Mouse (Mus musculus): ENCODE data around the gene Fgb. TPM values are rescaled to one million over a fixed set of nuclear protein-coding genes. Genes with fewer than 3 reads are reported as not detected.
A peak's percentile ranks its signal among the peaks of the same experiment; 100 is the strongest.

The Fgb gene
- polyA plus RNA-seq, 1 experiment from 2014 or later = 0.08 TPM

DNA sequence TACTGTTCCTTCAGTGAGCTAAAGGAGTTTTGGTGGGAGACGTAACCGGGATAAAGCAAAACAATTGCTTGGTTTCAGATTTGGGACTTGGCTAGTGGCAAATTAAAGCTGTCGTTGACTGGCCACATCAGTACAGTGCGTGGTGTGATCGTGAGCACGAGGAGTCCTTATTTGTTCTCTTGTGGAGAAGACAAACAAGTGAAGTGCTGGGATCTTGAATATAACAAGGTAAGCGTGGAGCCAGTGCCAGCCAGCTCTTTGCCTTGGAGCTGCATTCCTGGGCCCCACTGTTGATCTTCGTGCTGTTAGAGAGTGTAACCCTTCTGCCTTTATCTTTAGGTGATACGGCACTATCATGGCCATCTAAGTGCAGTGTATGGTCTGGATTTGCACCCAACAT is 18.3 kb upstream of the Fgb start:
- ATAC-seq (ENCODE audit: insufficient number of reproducible peaks, insufficient read depth, low FRiP score, low read depth) = no peak
- no peaks in the 10 kb centered on the region for H3K27me3 ChIP-seq (ENCODE audit: control insufficient read depth, insufficient read depth, low read length)
- no peaks in the 10 kb centered on the region for H3K4me1 ChIP-seq (ENCODE audit: control insufficient read depth in 2 of 2, insufficient read depth in 2 of 2, low read length in 2 of 2)
- no peak overlapping the region for H3K27ac ChIP-seq (replicated peaks in 1 of 2; ENCODE audit: control insufficient read depth in 1 of 2, insufficient read depth in 1 of 2, low read depth in 2 of 2, low read length in 2 of 2)
- 91% methylated on average over 9 of the region's 9 CpGs for WGBS
- peaks cover 95% of the 10 kb centered on the region for H3K36me3 ChIP-seq (ENCODE audit: control insufficient read depth, insufficient read depth, low read length)
- H3K9me3 ChIP-seq (ENCODE audit: control insufficient read depth, low read length) = no peaks in the 10 kb centered on the region
- H3K4me3 ChIP-seq (ENCODE audit: control insufficient read depth in 1 of 2, insufficient read depth in 1 of 2, low read depth in 1 of 2, low read length in 2 of 2) = no peak overlapping the region
- no peak overlapping the region for H3K4me2 ChIP-seq (ENCODE audit: low read length)
- no peak overlapping the region for H3K9ac ChIP-seq (ENCODE audit: low read length)

DNA sequence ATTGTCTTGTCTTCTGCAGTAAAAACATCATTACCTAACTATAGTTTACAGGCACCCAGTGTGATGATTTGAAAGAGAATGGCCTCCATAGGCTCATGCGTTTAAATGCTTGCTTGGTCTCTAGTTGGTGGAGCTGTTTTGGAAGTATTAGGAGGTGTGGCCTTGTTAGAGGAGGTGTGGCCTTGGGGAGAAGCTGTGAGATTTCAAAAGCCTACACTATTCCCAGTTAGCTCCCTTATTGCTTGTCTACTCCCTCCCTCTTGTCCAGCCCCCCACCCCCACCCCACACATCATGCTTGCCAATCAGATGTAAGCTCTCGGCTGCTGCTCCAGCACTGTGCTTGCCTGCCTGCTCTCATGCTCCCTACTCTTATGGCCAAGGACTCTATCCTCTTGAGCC is 7.4 kb upstream of the Fgb start:
- H3K27me3 ChIP-seq (ENCODE audit: control insufficient read depth, insufficient read depth, low read length) = no peaks in the 10 kb centered on the region
- H3K4me1 ChIP-seq (ENCODE audit: control insufficient read depth in 2 of 2, insufficient read depth in 2 of 2, low read length in 2 of 2) = peaks cover 3 to 9% of the 10 kb centered on the region in 2 experiments; a peak in 3 of 4 replicates
- no peak for ATAC-seq (ENCODE audit: insufficient number of reproducible peaks, insufficient read depth, low FRiP score, low read depth)
- peaks cover 50% of the 10 kb centered on the region for H3K36me3 ChIP-seq (ENCODE audit: control insufficient read depth, insufficient read depth, low read length)
- no peak overlapping the region for H3K27ac ChIP-seq (replicated peaks in 1 of 2; ENCODE audit: control insufficient read depth in 1 of 2, insufficient read depth in 1 of 2, low read depth in 2 of 2, low read length in 2 of 2)
- no peak overlapping the region for H3K4me2 ChIP-seq (ENCODE audit: low read length)
- H3K9me3 ChIP-seq (ENCODE audit: control insufficient read depth, low read length) = no peaks in the 10 kb centered on the region
- no peak overlapping the region for H3K9ac ChIP-seq (ENCODE audit: low read length)
- H3K4me3 ChIP-seq (ENCODE audit: control insufficient read depth in 1 of 2, insufficient read depth in 1 of 2, low read depth in 1 of 2, low read length in 2 of 2) = no peak overlapping the region
- WGBS = 86% methylated on average over 2 of the region's 2 CpGs

DNA sequence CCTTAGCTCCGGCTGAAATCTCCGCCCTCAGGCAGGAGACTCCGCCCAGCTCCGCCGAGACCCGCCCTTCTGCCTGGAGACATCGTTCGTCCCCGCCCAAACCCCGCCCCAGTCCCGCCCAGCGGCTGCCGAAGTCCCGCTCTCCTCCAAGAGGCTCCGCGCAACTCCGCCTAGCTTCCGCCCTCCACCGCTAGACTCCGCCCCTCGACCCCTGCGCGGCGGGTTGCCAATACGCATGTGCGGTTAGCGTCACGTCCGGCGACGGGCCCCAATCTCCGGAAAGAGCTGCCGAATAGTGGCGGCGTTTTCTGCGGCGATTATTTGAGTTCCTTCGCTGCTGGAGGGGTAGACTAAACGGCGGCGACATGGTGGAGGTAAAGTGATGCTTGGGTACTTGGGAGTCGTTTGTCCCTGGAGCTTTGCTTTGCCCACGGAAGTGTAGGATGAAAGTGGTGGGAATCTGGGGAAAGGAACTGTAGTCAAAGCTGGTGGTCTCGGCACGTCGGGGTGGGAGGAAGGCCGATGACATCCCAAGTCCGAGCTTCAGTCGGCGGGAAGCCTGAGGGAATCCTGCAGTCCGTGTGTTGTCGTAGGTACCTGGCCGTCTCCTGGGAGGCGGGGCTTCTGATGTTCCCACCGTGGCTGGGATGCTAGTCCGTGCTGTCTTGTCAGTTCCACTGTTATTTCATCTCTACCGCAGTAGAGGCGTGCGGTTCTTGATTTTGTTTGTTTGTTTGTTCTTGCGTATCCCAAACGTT is 5.8 kb upstream of the Fgb start, which contains the start of gene Plrg1:
TSS of gene Plrg1 (plus strand) at position 242 of the 758 bp plus-strand sequence.
- WGBS = under 1% methylated on average over 61 of the region's 61 CpGs
- H3K9ac ChIP-seq (ENCODE audit: low read length) = peak within 1 kb of the TSS; percentile 90
- H3K4me1 ChIP-seq (ENCODE audit: control insufficient read depth in 2 of 2, insufficient read depth in 2 of 2, low read length in 2 of 2) = peaks cover 3 to 9% of the 10 kb centered on the region in 2 experiments; a peak in 3 of 4 replicates
- H3K27ac ChIP-seq (replicated peaks in 1 of 2; ENCODE audit: control insufficient read depth in 1 of 2, insufficient read depth in 1 of 2, low read depth in 2 of 2, low read length in 2 of 2) = peak within 1 kb of the TSS; percentile 28 to 51; a peak in 3 of 4 replicates
- peak within 1 kb of the TSS; percentile 90 for H3K4me2 ChIP-seq (ENCODE audit: low read length)
- H3K27me3 ChIP-seq (ENCODE audit: control insufficient read depth, insufficient read depth, low read length) = no peaks in the 10 kb centered on the region
- H3K36me3 ChIP-seq (ENCODE audit: control insufficient read depth, insufficient read depth, low read length) = peaks cover 34% of the 10 kb centered on the region
- H3K9me3 ChIP-seq (ENCODE audit: control insufficient read depth, low read length) = no peaks in the 10 kb centered on the region
- H3K4me3 ChIP-seq (ENCODE audit: control insufficient read depth in 1 of 2, insufficient read depth in 1 of 2, low read depth in 1 of 2, low read length in 2 of 2) = peak within 1 kb of the TSS; percentile 60 to 87
- peak; percentile 99 for ATAC-seq (ENCODE audit: insufficient number of reproducible peaks, insufficient read depth, low FRiP score, low read depth)

- Histone ChIP-seq H3K27me3 (ENCODE audit: control insufficient read depth, insufficient read depth, low read length) (no peaks in the 10 kb centered on the region), H3K27ac (replicated peaks in 1 of 2; ENCODE audit: control insufficient read depth in 1 of 2, insufficient read depth in 1 of 2, low read depth in 2 of 2, low read length in 2 of 2) (no peak overlapping the region), H3K4me2 (ENCODE audit: low read length) (peak overlapping the region; percentile 61), H3K36me3 (ENCODE audit: control insufficient read depth, insufficient read depth, low read length) (peaks cover 27% of the 10 kb centered on the region), H3K9ac (ENCODE audit: low read length) (no peak overlapping the region; the same call in 1 of the 2 replicates), H3K4me1 (ENCODE audit: control insufficient read depth in 2 of 2, insufficient read depth in 2 of 2, low read length in 2 of 2) (peaks cover 3 to 9% of the 10 kb centered on the region in 2 experiments; a peak in 3 of 4 replicates), H3K4me3 (ENCODE audit: control insufficient read depth in 1 of 2, insufficient read depth in 1 of 2, low read depth in 1 of 2, low read length in 2 of 2) (peak overlapping the region; percentile 52 to 87), H3K9me3 (ENCODE audit: control insufficient read depth, low read length) (no peaks in the 10 kb centered on the region)
- WGBS = 30% methylated on average over 13 of the region's 13 CpGs
- ATAC-seq (ENCODE audit: insufficient number of reproducible peaks, insufficient read depth, low FRiP score, low read depth) = 0 out of 2 replicates have a peak, but pooled peaks have one; percentile 3
Measured at GRCm38 (mm10) chr3:83054759-83055158, 5.1 kb upstream of the Fgb start.

GRCm38 (mm10) chr3:83053758-83054157 is 4.1 kb upstream of the Fgb start:
- H3K4me3 ChIP-seq (ENCODE audit: control insufficient read depth in 1 of 2, insufficient read depth in 1 of 2, low read depth in 1 of 2, low read length in 2 of 2) = no peak overlapping the region
- peak overlapping the region; percentile 26 for H3K4me2 ChIP-seq (ENCODE audit: low read length)
- peaks cover 17% of the 10 kb centered on the region for H3K36me3 ChIP-seq (ENCODE audit: control insufficient read depth, insufficient read depth, low read length)
- H3K27ac ChIP-seq (replicated peaks in 1 of 2; ENCODE audit: control insufficient read depth in 1 of 2, insufficient read depth in 1 of 2, low read depth in 2 of 2, low read length in 2 of 2) = no peak overlapping the region
- no peaks in the 10 kb centered on the region for H3K9me3 ChIP-seq (ENCODE audit: control insufficient read depth, low read length)
- no peak overlapping the region for H3K9ac ChIP-seq (ENCODE audit: low read length)
- H3K27me3 ChIP-seq (ENCODE audit: control insufficient read depth, insufficient read depth, low read length) = no peaks in the 10 kb centered on the region
- ATAC-seq (ENCODE audit: insufficient number of reproducible peaks, insufficient read depth, low FRiP score, low read depth) = no peak
- H3K4me1 ChIP-seq (ENCODE audit: control insufficient read depth in 2 of 2, insufficient read depth in 2 of 2, low read length in 2 of 2) = peaks cover 3 to 9% of the 10 kb centered on the region in 2 experiments; a peak in 3 of 4 replicates
- 26% methylated on average over 10 of the region's 10 CpGs for WGBS

DNA sequence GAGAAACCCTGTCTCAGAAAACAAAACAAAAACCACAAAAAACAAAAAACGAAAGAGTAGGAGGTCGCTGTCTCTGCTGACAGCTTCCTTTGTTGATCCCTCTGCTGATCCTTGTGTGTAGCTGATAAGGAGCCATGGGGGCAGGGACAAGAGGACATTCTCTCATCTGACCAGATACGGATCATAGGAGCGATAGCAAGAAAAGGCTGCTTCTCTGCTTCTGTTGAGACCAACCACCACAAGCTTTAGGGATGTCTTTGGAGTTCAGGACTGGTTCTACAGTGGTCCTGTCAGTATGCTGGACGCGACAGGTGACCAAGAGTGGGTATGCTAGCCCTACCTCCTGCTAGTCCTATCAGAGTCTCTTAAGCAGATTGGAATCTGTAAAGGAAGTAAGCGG is 3.5 kb upstream of the Fgb start:
- Histone ChIP-seq H3K9ac (ENCODE audit: low read length) (no peak overlapping the region), H3K4me2 (ENCODE audit: low read length) (no peak overlapping the region), H3K36me3 (ENCODE audit: control insufficient read depth, insufficient read depth, low read length) (peaks cover 12% of the 10 kb centered on the region), H3K27me3 (ENCODE audit: control insufficient read depth, insufficient read depth, low read length) (no peaks in the 10 kb centered on the region), H3K9me3 (ENCODE audit: control insufficient read depth, low read length) (no peaks in the 10 kb centered on the region), H3K4me3 (ENCODE audit: control insufficient read depth in 1 of 2, insufficient read depth in 1 of 2, low read depth in 1 of 2, low read length in 2 of 2) (no peak overlapping the region), H3K27ac (replicated peaks in 1 of 2; ENCODE audit: control insufficient read depth in 1 of 2, insufficient read depth in 1 of 2, low read depth in 2 of 2, low read length in 2 of 2) (no peak overlapping the region), H3K4me1 (ENCODE audit: control insufficient read depth in 2 of 2, insufficient read depth in 2 of 2, low read length in 2 of 2) (peaks cover 3 to 9% of the 10 kb centered on the region in 2 experiments; a peak in 3 of 4 replicates)
- ATAC-seq (ENCODE audit: insufficient number of reproducible peaks, insufficient read depth, low FRiP score, low read depth) = no peak
- WGBS = 69% methylated on average over 7 of the region's 7 CpGs

DNA sequence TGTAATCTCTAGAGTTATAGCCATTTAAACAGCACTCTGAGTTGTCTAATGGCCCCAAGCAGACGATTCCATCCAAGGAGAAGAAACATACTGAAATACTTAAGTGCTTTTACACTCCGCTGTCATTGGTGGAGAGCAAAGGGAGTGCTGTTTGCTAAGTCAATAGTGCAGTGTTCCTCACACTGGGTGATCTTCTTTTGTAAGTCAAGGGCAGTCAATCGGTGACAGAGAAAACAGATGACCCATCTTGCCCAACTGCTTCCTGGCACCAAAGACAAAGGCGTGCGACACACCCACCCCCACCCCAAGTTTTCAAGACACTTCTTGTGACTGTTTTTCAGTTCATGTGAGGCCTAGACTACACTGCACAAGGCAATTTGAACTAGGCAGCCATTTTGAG is 2.4 kb upstream of the Fgb start:
- peaks cover 5% of the 10 kb centered on the region; the same call in 1 of the 2 replicates for H3K36me3 ChIP-seq (ENCODE audit: control insufficient read depth, insufficient read depth, low read length)
- no peak overlapping the region for H3K4me2 ChIP-seq (ENCODE audit: low read length)
- H3K4me1 ChIP-seq (ENCODE audit: control insufficient read depth in 2 of 2, insufficient read depth in 2 of 2, low read length in 2 of 2) = peaks cover 3 to 9% of the 10 kb centered on the region in 2 experiments; a peak in 3 of 4 replicates
- no peak overlapping the region for H3K27ac ChIP-seq (replicated peaks in 1 of 2; ENCODE audit: control insufficient read depth in 1 of 2, insufficient read depth in 1 of 2, low read depth in 2 of 2, low read length in 2 of 2)
- no peak overlapping the region for H3K4me3 ChIP-seq (ENCODE audit: control insufficient read depth in 1 of 2, insufficient read depth in 1 of 2, low read depth in 1 of 2, low read length in 2 of 2)
- no peaks in the 10 kb centered on the region for H3K27me3 ChIP-seq (ENCODE audit: control insufficient read depth, insufficient read depth, low read length)
- no peak overlapping the region for H3K9ac ChIP-seq (ENCODE audit: low read length)
- WGBS = 83% methylated on average over 5 of the region's 5 CpGs
- H3K9me3 ChIP-seq (ENCODE audit: control insufficient read depth, low read length) = no peaks in the 10 kb centered on the region
- no peak for ATAC-seq (ENCODE audit: insufficient number of reproducible peaks, insufficient read depth, low FRiP score, low read depth)
